ENCODE assay signal across 25 mouse cellular contexts in genomic region chr16:65139771-65140170, GRCm38 (mm10). TPM values are rescaled to one million over a fixed set of nuclear protein-coding genes. Genes with fewer than 3 reads are reported as not detected.
"Had no signal": no experiment of that assay in that cellular context is flagged by ENCODE, and none has a peak within 500 bp of the region (broad histone marks: within the 10 kb centered on the region; RNA-seq: fewer than 3 reads in every experiment).

No protein-coding gene starts in this region.

- H3K27ac ChIP-seq: kidney, embryonic 15.5 days; liver, embryonic 13.5 days; neural tube, embryonic 13.5 days; stomach, embryonic 15.5 days had no signal

- H3K36me3 ChIP-seq: kidney, embryonic 15.5 days; liver, embryonic 13.5 days; neural tube, embryonic 13.5 days; stomach, embryonic 15.5 days had no signal

- H3K27me3 ChIP-seq: kidney, embryonic 15.5 days; liver, embryonic 13.5 days; neural tube, embryonic 13.5 days; stomach, embryonic 15.5 days had no signal

- H3K4me3 ChIP-seq: kidney, embryonic 15.5 days; liver, embryonic 13.5 days; myocyte; neural tube, embryonic 13.5 days; stomach, embryonic 15.5 days had no signal

- H3K4me1 ChIP-seq: kidney, embryonic 15.5 days; liver, embryonic 13.5 days; neural tube, embryonic 13.5 days; stomach, embryonic 15.5 days had no signal

- H3K9me3 ChIP-seq: kidney, embryonic 15.5 days; liver, embryonic 13.5 days; neural tube, embryonic 13.5 days; stomach, embryonic 15.5 days had no signal

- H3K4me2 ChIP-seq: kidney, embryonic 15.5 days; liver, embryonic 13.5 days; midbrain, embryonic 11.5 days; neural tube, embryonic 13.5 days; stomach, embryonic 15.5 days had no signal

- DNase-seq: kidney, adult 8-10 months; kidney, postnatal 10 days; kidney, postnatal 36 days; liver, embryonic 13.5 days; lung, adult 2 months; lung, postnatal 14 days; lung, postnatal 4 days; midbrain, embryonic 14.5 days; retina, postnatal 1 day; right cerebral cortex, postnatal 25 days; spleen, adult 18-20 months; thymus, postnatal 25 days had no signal

- H3K9ac ChIP-seq: kidney, embryonic 15.5 days; liver, embryonic 13.5 days; neural tube, embryonic 13.5 days; stomach, embryonic 15.5 days had no signal

RNA-seq across cellular contexts. Expression of gene Htr1f, which starts 34.1 kb away (rescaled TPM):
- total RNA-seq: liver, adult 2 months; megakaryocyte progenitor cell, adult 5-6 weeks; megakaryocyte-erythroid progenitor cell, adult 5-6 weeks; monocyte, adult 5-6 weeks; neutrophil, adult 5-6 weeks had no signal
- polyA plus RNA-seq: limb, embryonic 11.5 days; liver, adult 2 months; liver, embryonic 13.5 days; liver, embryonic 16.5 days; lung, adult 2 months; myocyte; thymus, postnatal 0 days had no signal
